Mouse (Mus musculus) kidney, postnatal 10 days (tissue): ENCODE data around the gene Stard7.
"Not testable (repeated sequence)": the region's sequence is repeated elsewhere in the genome, so short reads cannot be mapped to it uniquely, and the experiment has no call there.

Experiments used
- DNase-seq: peaks from one replicate; pipeline ENCODE4 v3.0.0; 2021; ENCODE audit warnings: mixed read lengths

Stard7 gene

GRCm38 (mm10) chr2:127275551-127276320 is 5.7 kb downstream of the Stard7 start:
- DNase-seq: no peak

DNA sequence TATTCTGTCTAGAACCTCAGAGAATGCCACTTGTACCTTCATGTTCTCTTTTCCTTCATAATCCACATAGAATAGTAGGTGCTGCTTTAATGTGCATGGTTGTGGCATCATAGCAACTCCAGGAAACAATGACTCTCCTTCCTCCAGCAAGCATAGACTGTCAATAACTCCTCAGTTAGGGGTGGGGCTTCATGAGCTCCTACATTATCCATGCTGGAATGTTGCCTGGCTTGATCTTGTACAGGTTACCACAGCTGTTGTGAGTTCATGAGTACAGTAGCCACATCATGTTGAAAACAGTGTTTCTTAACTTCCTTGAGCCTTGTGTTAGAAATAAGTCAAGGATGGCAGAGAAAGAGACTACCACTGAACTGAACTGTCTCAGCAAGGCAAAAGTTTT is 8.1 kb downstream of the Stard7 start:
- DNase-seq: no peak

- no peak for DNase-seq
Measured at GRCm38 (mm10) chr2:127292250-127292649, 22.2 kb downstream of the Stard7 start.

DNA sequence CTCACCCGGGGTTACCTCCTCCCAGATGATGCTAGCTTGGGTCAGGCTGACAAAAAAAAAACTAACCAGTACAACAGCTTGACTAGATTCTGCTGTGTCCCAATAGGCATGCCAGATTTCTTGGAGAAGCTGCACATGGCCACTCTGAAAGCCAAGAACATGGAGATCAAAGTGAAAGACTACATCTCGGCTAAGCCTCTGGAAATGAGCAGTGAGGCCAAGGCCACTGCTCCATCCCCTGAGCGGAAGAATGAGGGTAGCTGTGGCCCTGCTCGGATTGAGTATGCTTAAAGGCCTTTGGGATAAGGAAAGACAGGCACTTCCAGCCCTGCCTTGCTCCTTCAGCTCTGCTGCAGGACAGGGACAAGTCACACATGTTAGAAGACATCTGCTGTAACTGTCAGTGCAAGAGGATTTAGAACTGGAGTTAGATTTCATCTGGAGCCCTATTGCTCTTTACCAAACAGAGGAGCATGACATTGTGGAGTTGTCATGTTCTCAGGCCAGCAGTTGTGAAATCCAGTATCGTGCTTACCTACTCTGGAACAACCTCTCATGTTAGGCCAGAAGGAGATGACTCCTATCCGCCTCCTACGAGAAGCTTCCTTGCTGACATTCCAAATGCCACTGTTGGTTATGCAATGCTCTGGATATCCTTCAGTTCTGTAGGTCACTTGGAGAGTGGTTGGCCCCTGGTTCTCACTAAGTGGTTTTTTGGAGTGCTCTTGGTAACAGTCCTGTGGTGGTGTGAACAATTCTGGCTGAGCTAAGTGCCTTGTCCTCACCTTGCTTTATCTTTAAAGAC is 27.2 kb downstream of the Stard7 start:
- DNase-seq: no peak

DNA sequence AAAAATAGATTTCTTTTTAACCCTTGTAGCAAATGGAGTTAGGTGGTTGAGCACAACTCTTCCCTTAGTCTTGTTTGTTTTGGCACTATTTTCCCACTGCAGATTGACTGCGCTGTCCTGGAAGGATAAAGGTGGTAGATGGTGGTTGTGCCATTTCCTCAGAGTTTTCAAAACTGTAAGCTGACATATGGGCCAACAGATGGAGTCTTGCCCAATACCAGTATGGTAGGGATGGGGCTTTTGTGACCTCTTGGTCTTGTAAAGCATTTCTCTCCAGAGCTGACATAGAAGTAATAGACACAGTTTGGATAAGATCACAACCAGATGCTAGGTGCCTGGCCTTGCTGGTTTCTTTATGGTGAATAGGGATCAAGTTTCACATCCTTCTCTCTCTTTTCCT is 28.0 kb downstream of the Stard7 start:
- no peak for DNase-seq

- DNase-seq: no peak
Measured at GRCm38 (mm10) chr2:127300701-127301100, 30.7 kb downstream of the Stard7 start.

- DNase-seq: no peak
Measured at GRCm38 (mm10) chr2:127301883-127302282, 31.9 kb downstream of the Stard7 start.

DNA sequence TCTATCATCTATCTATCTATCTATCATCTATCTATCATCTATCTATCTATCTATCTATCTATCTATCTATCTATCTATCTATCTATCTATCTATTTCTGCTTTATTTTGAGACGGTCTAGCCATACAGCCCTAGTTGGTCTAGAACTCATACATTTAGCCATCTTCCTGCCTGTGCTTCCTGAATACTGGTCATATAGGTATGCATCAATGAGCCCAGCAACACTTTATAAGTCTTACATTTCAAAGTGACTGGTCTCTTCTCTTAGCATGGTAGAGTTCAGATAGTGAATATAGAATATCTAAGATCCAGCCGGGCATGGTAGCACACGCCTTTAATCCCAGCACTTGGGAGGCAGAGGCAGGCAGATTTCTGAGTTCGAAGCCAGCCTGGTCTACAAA is 34.2 kb downstream of the Stard7 start:
- not testable (repeated sequence) for DNase-seq

DNA sequence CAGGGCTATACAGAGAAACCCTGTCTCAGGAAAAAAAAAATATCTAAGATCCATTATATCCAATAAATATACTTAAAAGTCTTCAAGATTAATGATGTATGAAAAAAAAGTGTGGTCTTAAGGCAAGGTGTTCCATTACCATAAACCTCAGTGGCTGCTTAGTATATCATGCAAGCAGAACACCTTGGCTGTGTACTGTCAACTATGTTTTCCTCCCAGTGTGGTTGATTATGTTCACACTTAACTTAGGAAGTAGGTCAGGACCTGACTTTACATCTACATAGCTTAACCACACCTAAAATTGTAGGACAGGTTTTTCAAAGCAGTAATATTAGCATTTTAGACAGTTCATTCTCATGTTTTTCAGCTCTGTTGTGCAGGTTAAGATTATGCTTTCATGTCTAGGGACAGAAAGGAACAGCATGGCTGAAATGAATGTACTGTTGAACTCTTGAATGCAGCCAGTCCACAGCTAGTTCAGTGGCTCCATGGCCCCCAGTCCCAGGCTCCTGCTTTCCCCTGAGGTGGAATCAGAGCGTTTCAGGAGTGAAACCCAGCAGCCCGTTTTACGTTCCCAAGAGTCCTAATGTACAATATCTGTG is 34.7 kb downstream of the Stard7 start:
- DNase-seq: no peak

- DNase-seq: no peak
Measured at GRCm38 (mm10) chr2:127306123-127306522, 36.1 kb downstream of the Stard7 start.

DNA sequence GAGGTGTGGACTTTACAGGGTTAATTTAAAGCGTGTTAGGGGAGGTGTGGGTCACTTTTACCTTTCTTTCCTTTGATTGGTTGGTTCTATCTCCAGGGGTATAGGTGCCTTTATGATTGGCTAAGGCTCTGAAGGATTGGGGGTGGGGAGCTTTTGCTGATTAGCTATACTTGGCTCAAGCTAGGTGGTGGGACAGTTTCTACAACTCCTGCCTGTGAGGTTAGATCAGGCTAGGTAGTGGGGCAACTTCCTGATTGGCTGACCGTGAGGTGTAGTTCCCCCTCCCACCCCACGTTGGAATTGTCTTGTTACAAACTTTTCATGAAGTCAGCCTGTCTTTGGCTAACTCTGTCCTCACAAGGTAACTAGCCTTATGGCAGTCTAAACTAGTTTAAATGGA is 37.2 kb downstream of the Stard7 start:
- no peak for DNase-seq

GRCm38 (mm10) chr2:127308660-127309059 is 38.6 kb downstream of the Stard7 start:
- no peak for DNase-seq

DNA sequence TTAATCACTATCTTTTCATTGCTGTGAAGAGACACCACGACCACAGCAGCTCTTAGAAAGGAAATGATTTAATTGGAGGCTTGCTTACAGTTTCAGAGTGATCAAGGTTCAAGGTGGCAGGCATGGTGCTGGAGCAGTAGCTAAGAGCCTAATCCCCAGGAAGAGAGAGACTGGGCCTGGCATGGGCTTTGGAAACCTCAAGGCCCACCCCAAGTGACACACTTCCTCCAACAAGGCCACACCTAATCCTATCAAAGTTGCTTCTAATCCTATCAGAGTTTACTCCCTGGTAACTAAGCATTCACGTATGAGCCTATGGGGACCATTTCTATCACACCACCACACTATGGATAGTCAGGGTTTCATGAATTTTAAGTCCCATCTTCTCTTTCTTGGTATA is 40.2 kb downstream of the Stard7 start:
- no peak for DNase-seq

- no peak for DNase-seq
Measured at GRCm38 (mm10) chr2:127310685-127311084, 40.7 kb downstream of the Stard7 start.

DNA sequence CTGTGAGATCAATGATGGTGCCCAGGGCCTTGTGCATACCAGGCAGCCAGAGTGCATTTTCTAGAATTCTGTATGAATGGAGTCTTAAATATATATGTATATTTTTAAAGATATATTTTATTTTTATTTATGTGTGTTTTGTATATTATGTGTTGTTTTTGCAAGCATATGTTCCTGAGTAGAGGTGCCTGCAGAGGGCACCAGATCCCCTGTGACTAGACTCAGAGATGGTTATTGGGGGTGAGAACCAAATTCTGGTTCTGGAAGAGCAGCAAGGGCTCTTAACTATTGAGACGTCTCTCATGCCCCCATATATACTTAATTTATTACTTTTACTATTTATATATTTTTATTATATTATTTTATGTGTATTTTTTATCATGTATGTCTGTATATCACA is 41.2 kb downstream of the Stard7 start:
- DNase-seq: no peak

DNA sequence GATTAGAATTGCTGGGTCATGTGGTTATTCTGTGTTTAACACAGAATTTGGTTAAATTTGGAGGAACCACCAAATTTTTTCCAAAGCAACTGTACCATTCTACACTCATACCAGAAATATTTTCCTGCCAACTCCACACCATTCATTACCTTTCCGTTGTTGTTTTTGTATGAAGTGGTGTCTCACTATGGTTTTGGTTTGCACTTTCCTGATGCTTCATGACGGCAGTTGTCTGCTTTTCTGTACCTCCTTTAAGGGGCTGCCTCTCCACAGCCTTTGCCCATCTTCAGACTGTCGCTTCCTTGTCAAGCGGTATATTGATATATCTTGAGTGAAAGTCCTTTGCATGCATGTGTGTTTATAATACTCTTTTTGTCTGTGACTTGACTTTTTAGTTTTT is 42.8 kb downstream of the Stard7 start:
- DNase-seq: no peak

- DNase-seq: no peak
Measured at GRCm38 (mm10) chr2:127313878-127314277, 43.9 kb downstream of the Stard7 start.

DNA sequence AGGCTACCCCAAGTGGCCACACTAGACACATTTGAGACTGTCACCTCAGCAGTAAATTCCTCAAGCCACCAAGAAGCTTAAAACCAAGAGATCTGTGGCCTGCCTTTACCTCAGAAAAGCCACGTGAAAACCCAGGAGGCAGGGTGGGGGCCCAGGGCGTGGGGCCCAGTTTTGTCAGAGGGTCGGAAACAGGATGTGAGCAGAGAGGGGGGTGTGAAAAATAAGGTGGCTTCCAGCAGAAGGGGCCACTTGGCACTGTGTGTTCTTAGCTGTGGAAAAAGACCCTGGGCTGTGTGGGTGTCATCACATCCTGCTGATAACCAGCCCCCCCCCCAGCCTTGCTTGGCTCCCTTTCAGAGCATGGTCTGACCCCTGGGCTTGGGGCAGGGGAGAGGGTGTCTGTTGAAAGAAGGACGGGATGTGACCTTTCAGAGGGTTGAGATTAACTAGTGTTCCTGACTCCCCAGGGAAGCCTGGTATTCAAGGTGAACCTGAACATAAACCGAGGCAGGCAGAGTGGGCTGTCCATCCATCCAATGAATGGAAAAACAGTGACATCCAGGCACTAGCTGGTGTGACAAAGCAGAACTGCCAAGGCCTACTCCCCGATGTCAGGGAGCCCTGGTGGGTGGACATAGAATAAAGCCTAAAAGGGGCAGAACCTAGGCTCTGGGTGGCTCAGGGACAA is 44.6 kb downstream of the Stard7 start:
- DNase-seq: no peak

DNA sequence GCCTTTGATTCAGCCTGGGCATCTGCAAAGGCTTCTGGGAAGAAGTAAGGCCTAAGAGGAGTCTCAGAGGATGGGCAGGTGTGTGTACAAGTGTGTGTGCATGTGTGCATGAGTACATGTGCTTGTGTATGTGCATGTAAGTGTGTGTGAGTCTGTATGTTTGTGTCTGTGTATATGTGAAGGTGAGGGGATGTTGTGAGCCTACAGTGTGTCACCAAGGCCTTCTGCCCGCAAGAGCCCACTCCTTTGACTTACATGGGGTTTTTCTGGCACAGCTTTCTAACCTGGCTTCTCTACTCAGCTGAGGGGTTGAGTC is 45.1 kb downstream of the Stard7 start:
- DNase-seq: no peak

DNA sequence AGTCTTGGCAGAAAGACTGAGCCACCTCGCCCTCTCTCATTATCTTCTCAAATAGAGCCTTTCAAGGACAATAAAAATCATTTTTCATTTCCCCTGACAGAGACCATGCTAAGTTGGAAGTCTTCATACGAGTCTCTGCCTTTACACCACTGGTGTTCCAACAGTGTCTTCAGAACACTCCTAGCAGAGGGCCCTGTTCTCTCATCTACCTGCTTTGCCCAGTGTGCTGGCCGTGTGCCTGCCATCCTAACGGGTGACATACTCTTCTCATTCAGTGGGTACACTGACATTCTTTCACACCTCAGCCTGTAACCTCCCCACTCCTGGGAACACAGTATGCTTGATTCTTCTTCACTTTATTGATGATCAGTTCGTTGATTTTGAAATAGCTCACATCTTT is 46.4 kb downstream of the Stard7 start:
- DNase-seq: no peak

GRCm38 (mm10) chr2:127318136-127318535 is 48.1 kb downstream of the Stard7 start:
- DNase-seq: no peak

- DNase-seq: no peak
Measured at GRCm38 (mm10) chr2:127319071-127319470, 49.1 kb downstream of the Stard7 start.

GRCm38 (mm10) chr2:127322671-127323285 is 52.8 kb downstream of the Stard7 start:
- no peak for DNase-seq
